Mouse (Mus musculus) embryonic fibroblast, embryonic 13.5 days (primary cell): ENCODE results near the gene Aftph.

Experiments
- CTCF ChIP-seq: IDR thresholded peaks from 2 replicates; pipeline ENCODE4 v1.5.1; 2011; ENCODE audit warnings: mild to moderate bottlenecking, control low read depth, low read length, moderate library complexity, borderline replicate concordance; ENCODE audit not compliant: insufficient read depth
- POLR2A ChIP-seq: IDR thresholded peaks from 2 replicates; pipeline ENCODE4 v1.6.1; 2011; ENCODE audit warnings: low read depth, mild to moderate bottlenecking, control low read depth, low read length, moderate library complexity

DNA sequence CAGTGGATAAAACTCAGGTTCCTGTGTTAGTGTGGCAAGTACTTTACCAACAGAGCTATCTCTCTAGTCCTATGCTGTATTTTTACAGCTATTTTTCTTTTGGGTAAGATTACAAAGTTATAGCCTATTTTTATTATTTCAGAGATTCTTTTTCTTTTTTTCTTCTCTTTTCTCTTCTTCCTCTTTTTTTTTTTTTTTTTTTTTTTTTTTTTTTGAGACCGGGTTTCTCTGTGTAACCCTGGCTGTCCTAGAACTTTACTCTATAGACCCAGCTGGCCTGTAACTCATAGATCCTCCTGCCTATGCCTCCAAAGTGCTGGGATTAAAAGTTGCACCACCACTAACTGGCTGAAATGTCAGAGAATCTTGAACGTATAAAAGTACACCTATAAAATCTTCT is 13.3 kb downstream of the Aftph start:
- TF ChIP-seq CTCF: no peak
- no peak for TF ChIP-seq POLR2A
